Mouse (Mus musculus) kidney, embryonic 14.5 days (tissue): ENCODE results near the gene Tmem220. TPM values are rescaled to one million over a fixed set of nuclear protein-coding genes. Genes with fewer than 3 reads are reported as not detected.
"Not testable (repeated sequence)": the region's sequence is repeated elsewhere in the genome, so short reads cannot be mapped to it uniquely, and the experiment has no call there.

Experiments used
- ATAC-seq: fragments of 200-750 bp; cut with Nextera tagmentation; 2 replicates; pipeline ENCODE4 v1.8.0; 2017; ENCODE audit warnings: moderate number of reproducible peaks, mild to moderate bottlenecking, moderate TSS enrichment, moderate library complexity; ENCODE audit not compliant: low FRiP score, low TSS enrichment
- H3K27ac ChIP-seq: fragments of 300-500 bp; sonication (generic); 2 replicates; pipeline ENCODE4 v1.5.1; 2014; ENCODE audit warnings: low read depth, mild to moderate bottlenecking, low read length, moderate library complexity, mixed read lengths
- H3K27me3 ChIP-seq: fragments of 300-500 bp; sonication (generic); 2 replicates; pipeline ENCODE4 v1.6.1; 2014; ENCODE audit warnings: mild to moderate bottlenecking, low read length; ENCODE audit not compliant: control insufficient read depth, insufficient read depth
- H3K36me3 ChIP-seq: fragments of 300-500 bp; sonication (generic); 2 replicates; pipeline ENCODE4 v1.6.1; 2014; ENCODE audit warnings: low read length, mixed read lengths; ENCODE audit not compliant: control insufficient read depth, insufficient read depth
- H3K4me1 ChIP-seq: fragments of 300-500 bp; sonication (generic); 2 replicates; pipeline ENCODE4 v1.6.1; 2014; ENCODE audit warnings: low read length, mixed read lengths; ENCODE audit not compliant: control insufficient read depth, insufficient read depth
- H3K4me2 ChIP-seq: fragments of 300-500 bp; sonication (generic); replicated peaks from 2 replicates; pipeline ENCODE4 v1.6.1; 2014; ENCODE audit warnings: low read depth, mild to moderate bottlenecking, low read length
- H3K4me3 ChIP-seq: fragments of 300-500 bp; sonication (generic); 2 replicates; pipeline ENCODE4 v1.5.1; 2014; ENCODE audit warnings: mild to moderate bottlenecking, low read length
- H3K9ac ChIP-seq: fragments of 300-500 bp; sonication (generic); 2 replicates; pipeline ENCODE4 v1.6.1; 2014; ENCODE audit warnings: low read depth, mild to moderate bottlenecking, low read length, moderate library complexity
- H3K9me3 ChIP-seq: fragments of 300-500 bp; sonication (generic); 2 replicates; pipeline ENCODE4 v1.6.1; 2016; ENCODE audit warnings: low read length; ENCODE audit not compliant: control insufficient read depth
- WGBS: fragments of 180-500 bp; shearing (Covaris S2); extraction: QIAGEN DNeasy Blood & Tissue Kit; methylation state at CpG from one replicate; pipeline ENCODE4 v1.1.7; 2014; 5-methylcytosine and 5-hydroxymethylcytosine counted together
- polyA plus RNA-seq: library from polyadenylated mRNA; unstranded; fragments of >200 nt; fragmentation: Nextera tagmentation; extraction: Ambion mirVana; gene quantifications from 2 replicates; pipeline ENCODE4 v1.2.1, GENCODE M21; 2014

Gene Tmem220
- polyA plus RNA-seq, 1 experiment from 2014 or later = 1.7 TPM

DNA sequence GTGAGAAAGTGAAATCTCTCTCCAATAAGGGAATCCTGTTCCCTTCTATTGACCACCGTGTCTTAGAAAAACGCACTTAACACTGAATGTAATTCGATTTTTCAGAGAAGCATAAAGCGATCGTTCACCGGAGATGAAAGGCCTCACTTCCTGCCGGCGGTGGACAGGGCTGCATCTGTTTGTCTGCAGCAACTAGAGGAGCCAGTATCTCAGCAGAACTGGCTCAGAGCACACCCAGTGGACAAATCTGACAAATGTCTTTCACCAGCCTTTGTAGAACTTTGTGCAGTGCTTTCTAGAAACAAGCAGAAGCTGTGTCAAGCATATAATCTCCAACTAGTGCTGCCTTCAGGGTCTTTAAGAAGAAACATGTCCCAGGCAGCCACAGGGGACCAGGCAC is 14.5 kb upstream of the Tmem220 start:
- no peak overlapping the region for H3K27ac ChIP-seq
- no peaks in the 10 kb centered on the region for H3K9me3 ChIP-seq
- no peaks in the 10 kb centered on the region for H3K27me3 ChIP-seq
- H3K4me3 ChIP-seq = no peak overlapping the region
- 0 out of 2 replicates have a peak, but pooled peaks cover 3% of the 10 kb centered on the region for H3K4me1 ChIP-seq
- no peak for ATAC-seq
- peak overlapping the region; percentile 12; the same call in 1 of the 2 replicates for H3K9ac ChIP-seq
- 4% methylated on average over 8 of the region's 8 CpGs for WGBS
- H3K36me3 ChIP-seq = no peaks in the 10 kb centered on the region
- H3K4me2 ChIP-seq = no peak overlapping the region

DNA sequence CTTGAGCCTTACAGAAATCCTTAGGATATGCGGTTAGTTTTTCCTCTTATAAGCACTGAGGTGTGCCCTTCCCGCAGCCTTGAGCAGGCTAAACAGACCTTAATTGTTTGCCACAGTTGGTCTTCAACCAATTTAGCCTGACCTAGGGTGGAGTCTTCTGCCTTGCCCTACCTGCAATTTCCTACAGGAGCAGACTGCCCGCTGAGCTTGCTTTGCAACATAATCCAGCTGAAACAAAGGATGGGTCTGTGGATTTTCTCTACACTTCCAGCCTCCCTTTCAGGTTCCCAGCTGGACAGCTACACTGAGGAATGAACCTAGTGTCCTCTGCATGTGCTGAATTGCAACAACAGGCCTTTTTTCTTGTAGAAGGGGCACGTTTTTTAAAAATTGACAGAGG is 13.3 kb upstream of the Tmem220 start:
- no peak overlapping the region for H3K27ac ChIP-seq
- no peak for ATAC-seq
- H3K4me1 ChIP-seq = 0 out of 2 replicates have a peak, but pooled peaks cover 3% of the 10 kb centered on the region
- no peaks in the 10 kb centered on the region for H3K36me3 ChIP-seq
- 45% methylated on average over 4 of the region's 4 CpGs for WGBS
- H3K9ac ChIP-seq = no peak overlapping the region
- H3K4me2 ChIP-seq = no peak overlapping the region
- H3K27me3 ChIP-seq = no peaks in the 10 kb centered on the region
- no peaks in the 10 kb centered on the region for H3K9me3 ChIP-seq
- H3K4me3 ChIP-seq = no peak overlapping the region

DNA sequence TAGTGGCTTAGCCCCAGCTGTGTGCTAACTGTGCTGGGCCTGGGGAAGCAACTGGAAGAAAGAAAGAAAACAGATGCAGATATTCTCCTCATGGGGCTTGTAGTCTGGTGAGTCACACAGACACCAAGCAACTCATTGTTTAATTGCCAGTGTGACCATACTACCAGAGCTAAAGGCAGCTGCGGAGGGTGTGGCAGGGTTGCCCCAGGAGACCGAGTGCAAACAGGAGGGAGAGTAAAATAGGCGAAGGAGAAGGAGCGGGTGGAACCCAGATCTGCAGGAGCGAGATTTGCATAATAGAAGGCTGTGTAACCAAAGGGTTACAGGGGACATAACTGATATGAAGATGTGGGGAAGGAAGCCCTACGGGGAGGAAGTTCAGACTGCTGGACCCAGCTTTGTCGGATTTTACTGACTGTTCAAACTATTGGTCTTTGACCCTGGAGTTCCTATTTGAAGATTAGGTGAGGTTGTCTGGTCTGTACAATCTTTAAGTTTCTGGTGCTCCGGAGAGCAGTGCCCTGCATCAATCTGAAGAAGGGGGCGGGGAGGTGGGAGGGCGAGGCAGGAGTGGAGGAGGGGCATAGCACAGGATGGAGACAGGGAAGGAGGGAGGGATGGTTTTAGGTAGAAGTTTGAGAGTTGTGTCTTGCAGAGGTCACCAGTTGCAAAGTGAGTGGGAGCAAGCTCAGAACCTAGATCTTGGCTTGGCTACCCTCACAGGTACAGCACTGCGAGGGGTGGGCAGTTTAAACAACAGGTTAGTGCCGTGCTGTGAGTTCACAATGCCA is 7.0 kb upstream of the Tmem220 start:
- Histone ChIP-seq H3K9me3 (no peaks in the 10 kb centered on the region), H3K4me3 (no peak overlapping the region), H3K4me1 (0 out of 2 replicates have a peak, but pooled peaks cover 3% of the 10 kb centered on the region), H3K36me3 (no peaks in the 10 kb centered on the region), H3K27me3 (no peaks in the 10 kb centered on the region), H3K9ac (no peak overlapping the region), H3K4me2 (no peak overlapping the region; the same call in 1 of the 2 replicates), H3K27ac (no peak overlapping the region)
- ATAC-seq = no peak
- WGBS = 9% methylated on average over 12 of the region's 12 CpGs

DNA sequence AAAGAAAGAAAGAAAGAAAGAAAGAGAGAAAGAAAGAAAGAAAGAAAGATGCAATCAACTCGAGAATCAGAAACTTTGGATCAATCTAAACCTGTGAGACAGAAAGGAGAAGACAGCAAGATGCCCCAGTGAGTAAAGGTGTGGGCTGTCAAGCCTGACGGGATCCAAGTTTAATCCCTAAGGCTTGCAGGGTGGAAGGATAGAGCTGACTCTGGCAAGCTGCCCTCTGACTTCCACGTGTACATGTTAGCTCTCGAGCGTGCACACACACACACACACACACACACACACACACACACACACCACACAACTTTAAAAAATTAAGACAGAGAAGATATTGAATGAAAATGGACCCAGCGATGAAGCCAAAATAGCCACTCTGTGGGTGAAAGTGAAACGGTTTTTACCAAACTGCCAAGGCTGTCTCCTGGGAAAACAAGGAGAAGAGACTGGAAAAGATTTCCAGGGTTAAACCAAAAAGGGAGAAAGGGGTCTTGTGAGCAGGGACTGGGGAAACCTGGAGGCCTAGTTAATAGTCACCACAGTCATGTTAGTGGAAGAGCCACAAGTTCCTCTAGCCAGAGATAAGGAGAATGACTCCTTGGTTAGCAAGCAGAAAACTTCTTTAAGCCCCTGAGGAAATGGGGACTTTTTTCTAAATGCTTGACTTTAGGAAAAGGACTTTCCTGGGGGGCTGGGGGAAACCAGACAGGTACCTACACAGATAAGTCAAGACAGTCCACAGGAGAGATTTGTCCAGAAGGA is 5.1 kb upstream of the Tmem220 start:
- Histone ChIP-seq H3K27ac (no peak overlapping the region), H3K4me1 (0 out of 2 replicates have a peak, but pooled peaks cover 3% of the 10 kb centered on the region), H3K27me3 (no peaks in the 10 kb centered on the region), H3K9ac (no peak overlapping the region), H3K4me3 (no peak overlapping the region), H3K36me3 (no peaks in the 10 kb centered on the region), H3K4me2 (no peak overlapping the region), H3K9me3 (no peaks in the 10 kb centered on the region)
- ATAC-seq = no peak
- 70% methylated on average over 7 of the region's 7 CpGs for WGBS

DNA sequence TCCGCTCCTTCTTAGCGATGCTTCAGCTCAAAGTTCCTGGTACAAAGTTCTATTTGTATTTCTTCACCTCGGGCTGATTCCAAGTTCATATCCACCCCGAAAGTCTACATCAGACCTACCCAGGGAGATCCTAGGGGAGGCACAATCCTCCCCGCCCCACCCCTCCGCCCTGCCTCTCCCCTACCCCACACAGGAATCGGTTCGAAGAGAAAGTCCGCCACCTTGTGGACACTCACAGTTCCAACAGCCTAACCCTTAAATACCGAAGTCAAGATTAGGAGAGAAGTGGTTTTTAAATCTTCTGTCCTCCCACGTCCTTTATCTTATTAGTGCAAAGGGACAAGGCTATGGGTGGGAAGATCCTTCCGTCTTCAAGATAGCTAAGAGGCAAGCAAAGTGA is 4.0 kb upstream of the Tmem220 start:
- H3K9ac ChIP-seq = no peak overlapping the region
- no peaks in the 10 kb centered on the region for H3K27me3 ChIP-seq
- no peaks in the 10 kb centered on the region for H3K9me3 ChIP-seq
- no peak for ATAC-seq
- H3K4me1 ChIP-seq = 0 out of 2 replicates have a peak, but pooled peaks cover 3% of the 10 kb centered on the region
- 3% methylated on average over 12 of the region's 12 CpGs for WGBS
- no peaks in the 10 kb centered on the region for H3K36me3 ChIP-seq
- H3K4me2 ChIP-seq = peak overlapping the region; percentile 35
- no peak overlapping the region for H3K27ac ChIP-seq
- 0 out of 2 replicates have a peak overlapping the region, but pooled peaks have one; percentile 4 for H3K4me3 ChIP-seq

DNA sequence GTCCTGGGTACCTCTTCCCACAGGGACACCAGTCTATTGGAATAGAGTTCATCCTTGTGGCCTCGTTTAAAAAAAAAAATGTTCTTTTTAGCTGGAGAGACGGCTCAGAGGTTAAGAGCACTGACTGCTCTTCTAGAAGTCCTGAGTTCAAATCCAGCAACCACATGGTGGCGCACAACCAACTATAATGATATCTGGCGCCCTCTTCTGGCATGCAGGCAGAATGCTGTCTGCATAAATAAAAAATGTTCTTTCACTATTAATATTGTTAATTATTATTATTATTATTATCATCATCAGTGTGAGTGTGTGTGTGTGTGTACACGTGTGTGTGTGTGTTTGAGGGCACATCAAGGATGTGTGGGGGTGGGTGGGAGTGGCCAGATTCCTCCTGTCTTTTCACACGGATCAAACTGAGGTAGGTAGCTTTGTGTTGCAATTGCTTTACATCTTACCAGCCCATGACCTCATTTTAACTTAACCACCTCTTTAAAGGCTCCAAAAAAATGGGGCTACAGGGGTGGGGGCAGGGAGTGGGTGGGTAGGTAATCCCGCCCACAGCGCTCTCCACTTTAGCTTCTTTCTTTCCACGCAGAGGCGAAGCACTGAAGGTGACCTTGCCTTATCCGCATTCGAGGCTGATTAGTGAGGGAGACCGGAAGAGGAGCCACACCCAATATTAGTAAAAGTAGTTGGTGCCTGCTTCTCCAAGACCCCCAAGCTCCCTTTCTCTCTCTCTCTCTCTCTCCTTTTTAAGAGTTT is 2.4 kb upstream of the Tmem220 start:
- no peak overlapping the region for H3K4me3 ChIP-seq
- no peak overlapping the region for H3K9ac ChIP-seq
- no peaks in the 10 kb centered on the region for H3K36me3 ChIP-seq
- H3K4me2 ChIP-seq = no peak overlapping the region
- H3K4me1 ChIP-seq = 0 out of 2 replicates have a peak, but pooled peaks cover 3% of the 10 kb centered on the region
- no peaks in the 10 kb centered on the region for H3K9me3 ChIP-seq
- ATAC-seq = no peak
- WGBS = 89% methylated on average over 13 of the region's 13 CpGs
- no peaks in the 10 kb centered on the region for H3K27me3 ChIP-seq
- H3K27ac ChIP-seq = no peak overlapping the region

DNA sequence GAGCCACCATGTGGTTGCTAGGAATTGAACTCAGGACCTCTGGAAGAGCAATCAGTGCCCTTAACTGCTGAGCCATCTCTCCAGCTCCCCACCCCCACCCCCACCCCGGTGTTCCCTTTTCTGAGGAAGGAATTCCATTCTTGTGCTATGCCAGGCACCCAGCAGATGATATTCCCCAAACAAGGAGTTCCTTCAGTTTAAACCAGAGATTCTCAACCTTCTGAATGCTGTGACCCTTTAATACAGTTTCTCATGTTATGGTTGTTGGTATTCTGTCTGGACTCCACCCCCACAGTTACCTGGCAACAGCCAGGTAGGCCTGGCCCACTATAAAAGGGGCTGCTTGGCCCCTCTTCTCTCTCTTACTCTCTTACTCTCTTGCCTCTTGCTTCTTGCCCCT is 1.8 kb upstream of the Tmem220 start:
- H3K27ac ChIP-seq, ATAC-seq, H3K4me1 ChIP-seq, H3K4me3 ChIP-seq, H3K27me3 ChIP-seq, H3K36me3 ChIP-seq, H3K9me3 ChIP-seq, H3K9ac ChIP-seq, H3K4me2 ChIP-seq: not testable (repeated sequence)
- 38% methylated on average over 1 of the region's 1 CpGs for WGBS

DNA sequence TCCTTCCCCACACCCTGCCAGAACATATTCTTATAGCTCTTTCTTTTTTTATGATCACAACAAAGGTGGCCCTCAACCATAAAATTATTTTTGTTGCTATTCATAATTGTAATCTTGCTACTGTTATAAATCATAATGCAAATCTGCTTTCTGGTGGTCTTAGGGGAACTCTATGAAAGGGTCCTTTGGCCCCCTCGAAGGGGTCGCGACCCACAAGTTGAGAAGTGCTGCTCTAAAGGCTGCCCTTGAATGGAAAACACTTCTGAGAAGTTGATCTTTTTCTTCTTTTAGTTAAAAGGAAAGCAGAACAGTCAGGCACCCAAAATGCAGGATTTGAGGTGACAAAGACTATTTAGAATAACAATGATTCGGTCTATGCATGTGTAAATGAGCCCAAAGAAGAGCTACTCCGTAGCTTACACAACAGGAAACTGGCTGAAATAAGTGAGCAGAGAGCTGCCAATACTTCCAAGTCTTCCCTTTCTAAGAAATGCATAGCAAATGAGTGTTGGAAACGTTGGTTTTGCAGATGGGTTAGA is 1.1 kb upstream of the Tmem220 start:
- no peak overlapping the region for H3K9ac ChIP-seq
- H3K9me3 ChIP-seq = no peaks in the 10 kb centered on the region
- no peak for ATAC-seq
- no peak overlapping the region for H3K27ac ChIP-seq
- H3K4me2 ChIP-seq = no peak overlapping the region
- H3K4me3 ChIP-seq = no peak overlapping the region
- 44% methylated on average over 6 of the region's 6 CpGs for WGBS
- H3K4me1 ChIP-seq = no peaks in the 10 kb centered on the region
- H3K36me3 ChIP-seq = no peaks in the 10 kb centered on the region
- H3K27me3 ChIP-seq = no peaks in the 10 kb centered on the region
